Mouse (Mus musculus) olfactory bulb, adult 2 months (tissue): ENCODE data around the gene Lclat1.

ENCODE experiments used
- CTCF ChIP-seq: fragments of 200-500 bp; IDR thresholded peaks from 2 replicates; pipeline ENCODE4 v1.5.1; 2012; ENCODE audit warnings: low read depth, mild to moderate bottlenecking, low read length, moderate library complexity; ENCODE audit not compliant: insufficient read depth
- POLR2A ChIP-seq: fragments of 200-500 bp; IDR thresholded peaks from 2 replicates; pipeline ENCODE4 v1.6.1; 2012; ENCODE audit warnings: mild to moderate bottlenecking, low read depth, low read length, moderate library complexity; ENCODE audit not compliant: insufficient read depth

GRCm38 (mm10) chr17:73246036-73246435 lies 138.3 kb downstream of the Lclat1 start:
- TF ChIP-seq POLR2A = no peak
- TF ChIP-seq CTCF = no peak
